Mouse (Mus musculus): ENCODE results near the gene 3110040M04Rik. TPM values are rescaled to one million over a fixed set of nuclear protein-coding genes. Genes with fewer than 3 reads are reported as not detected.

The 3110040M04Rik gene
- total RNA-seq, 2 experiments from 2014 or later = not detected

DNA sequence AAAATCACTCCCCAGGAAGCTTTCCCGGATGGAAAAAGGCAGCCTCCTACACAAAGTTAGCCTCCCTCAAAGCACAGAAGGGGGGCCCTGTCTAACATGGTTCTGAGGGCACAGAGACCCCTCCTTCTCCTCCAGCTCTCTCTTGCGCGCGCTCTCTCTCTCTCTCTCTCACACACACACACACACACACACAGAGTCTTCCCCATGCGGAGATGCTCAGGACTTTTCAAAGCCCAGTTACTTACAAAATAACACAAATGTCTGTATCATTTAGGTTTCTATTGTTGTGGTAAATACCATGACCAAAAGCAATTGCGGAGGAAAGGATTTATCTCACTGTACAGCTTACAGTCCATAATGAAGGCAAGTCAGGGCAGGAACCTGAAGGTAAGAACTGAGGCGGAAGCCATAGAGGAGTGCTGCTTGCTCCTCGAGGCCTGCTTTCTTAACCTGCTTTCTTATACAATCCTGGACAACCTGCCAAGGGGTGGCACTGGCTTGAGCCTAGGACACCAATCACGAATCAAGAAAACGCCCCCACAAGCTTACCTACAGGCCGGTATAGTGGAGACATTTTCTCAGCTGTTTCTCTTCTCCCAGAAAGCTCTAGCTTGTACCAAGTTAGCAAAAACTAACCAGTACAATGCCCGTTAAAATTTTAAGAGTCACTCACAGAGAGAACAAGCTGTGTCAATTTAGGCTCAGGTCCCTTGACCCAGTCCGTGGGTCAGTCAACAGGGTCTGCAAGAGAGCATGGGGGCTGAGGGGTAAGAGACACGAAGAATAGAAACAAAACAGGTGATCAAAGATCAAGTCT, 47.5 kb downstream of the 3110040M04Rik start:
- Histone ChIP-seq H3K4me3 (no peak overlapping the region), H3K27ac (no peak overlapping the region; the same call in 1 of the 2 replicates)
- intact Hi-C loops (cut with DNase I) = loop anchor here (2.0 kb wide), 2 partner anchors 93 to 173 kb away; partner anchors contain the start of gene Ivns1abp
- TF ChIP-seq CTCF (IDR thresholded peaks at IDR 0.05) = no peak
- DNase-seq (ENCODE audit: extremely low spot score in 1 of 2, low spot score in 2 of 2) = no peak

Other genes starting within 250 kb of the 3110040M04Rik start
- 1 to 10 TPM; 1.6 to 3.5 TPM for gene Hmcn1, start 210.7 kb upstream of the 3110040M04Rik start, total RNA-seq (2021)
- not detected for gene Gm47985, start 21.6 kb upstream of the 3110040M04Rik start, total RNA-seq (2021)
- gene Gm8947, start 11.7 kb upstream of the 3110040M04Rik start, total RNA-seq (2021) = not detected
- not detected for gene Gm47995, start 5.7 kb upstream of the 3110040M04Rik start, total RNA-seq (2021)
- gene Gm47996, start 6.0 kb downstream of the 3110040M04Rik start, total RNA-seq (2021) = not detected
- gene Ivns1abp, start 140.4 kb downstream of the 3110040M04Rik start, total RNA-seq (2021) = 100 to 1,000 TPM; 126 to 131 TPM
- 10 to 100 TPM; 13.4 to 16.2 TPM for gene Swt1, start 224.3 kb downstream of the 3110040M04Rik start, total RNA-seq (2021)
- 10 to 100 TPM; 26.7 to 28.7 TPM for gene Trmt1l, start 224.4 kb downstream of the 3110040M04Rik start, total RNA-seq (2021)

Measured in left cerebral cortex, adult 2 months (tissue).